Mouse (Mus musculus): ENCODE results near the gene Cpeb4. TPM values are rescaled to one million over a fixed set of nuclear protein-coding genes. Genes with fewer than 3 reads are reported as not detected.
A peak's percentile ranks its signal among the peaks of the same experiment; 100 is the strongest.

Gene Cpeb4
- polyA plus RNA-seq (2015; fragmentation: Nextera tagmentation; extraction: Ambion mirVana) = 3.5 and 4.4 TPM in 2 replicates

- Histone ChIP-seq H3K9me3 (ENCODE audit: control insufficient read depth, low read length) (no peaks in the 10 kb centered on the region), H3K36me3 (ENCODE audit: control insufficient read depth, insufficient read depth, low read length) (no peaks in the 10 kb centered on the region), H3K27me3 (ENCODE audit: control insufficient read depth, insufficient read depth, low read depth, low read length) (no peaks in the 10 kb centered on the region), H3K4me1 (replicated peaks; ENCODE audit: control insufficient read depth, insufficient read depth, low read length) (peaks cover 11% of the 10 kb centered on the region; the same call in 1 of the 2 replicates), H3K4me3 (ENCODE audit: low read length) (peak within 1 kb of the TSS; percentile 96), H3K4me2 (ENCODE audit: low read depth, low read length) (peak within 1 kb of the TSS; percentile 92), H3K27ac (ENCODE audit: low read length) (peak within 1 kb of the TSS; percentile 81), H3K9ac (ENCODE audit: low read length) (peak within 1 kb of the TSS; percentile 80)
- WGBS = 73% methylated on average over 4 of the region's 4 CpGs
- no peak for ATAC-seq (ENCODE audit: low read depth)
These were observed at the start of gene Cpeb4 for GRCm38 (mm10) chr11:31871911-31872310. Gene Cpeb4 (plus strand): TSS chr11:31872211.

GRCm38 (mm10) chr11:31822556-31822955, 49.5 kb upstream of the Cpeb4 start:
- H3K9me3 ChIP-seq (ENCODE audit: control insufficient read depth, low read length) = no peaks in the 10 kb centered on the region
- no peak overlapping the region for H3K27ac ChIP-seq (ENCODE audit: low read length)
- H3K9ac ChIP-seq (ENCODE audit: low read length) = no peak overlapping the region
- H3K4me3 ChIP-seq (ENCODE audit: low read length) = no peak overlapping the region
- 75% methylated on average over 9 of the region's 9 CpGs for WGBS
- no peaks in the 10 kb centered on the region for H3K36me3 ChIP-seq (ENCODE audit: control insufficient read depth, insufficient read depth, low read length)
- no peak overlapping the region for H3K4me2 ChIP-seq (ENCODE audit: low read depth, low read length)
- H3K4me1 ChIP-seq (replicated peaks; ENCODE audit: control insufficient read depth, insufficient read depth, low read length) = peaks cover 23% of the 10 kb centered on the region
- ATAC-seq (ENCODE audit: low read depth) = no peak
- H3K27me3 ChIP-seq (ENCODE audit: control insufficient read depth, insufficient read depth, low read depth, low read length) = no peaks in the 10 kb centered on the region

- WGBS = 93% methylated on average over 7 of the region's 7 CpGs
- Histone ChIP-seq H3K36me3 (ENCODE audit: control insufficient read depth, insufficient read depth, low read length) (no peaks in the 10 kb centered on the region), H3K4me1 (replicated peaks; ENCODE audit: control insufficient read depth, insufficient read depth, low read length) (peaks cover 23% of the 10 kb centered on the region), H3K27me3 (ENCODE audit: control insufficient read depth, insufficient read depth, low read depth, low read length) (no peaks in the 10 kb centered on the region), H3K27ac (ENCODE audit: low read length) (no peak overlapping the region), H3K4me2 (ENCODE audit: low read depth, low read length) (no peak overlapping the region), H3K4me3 (ENCODE audit: low read length) (no peak overlapping the region), H3K9me3 (ENCODE audit: control insufficient read depth, low read length) (no peaks in the 10 kb centered on the region), H3K9ac (ENCODE audit: low read length) (no peak overlapping the region)
- no peak for ATAC-seq (ENCODE audit: low read depth)
These were observed 48.5 kb upstream of the Cpeb4 start for GRCm38 (mm10) chr11:31823513-31823912.

GRCm38 (mm10) chr11:31824504-31825166, 47.4 kb upstream of the Cpeb4 start:
- ATAC-seq (ENCODE audit: low read depth) = peak; percentile 74
- Histone ChIP-seq H3K27me3 (ENCODE audit: control insufficient read depth, insufficient read depth, low read depth, low read length) (no peaks in the 10 kb centered on the region), H3K9ac (ENCODE audit: low read length) (no peak overlapping the region), H3K9me3 (ENCODE audit: control insufficient read depth, low read length) (no peaks in the 10 kb centered on the region), H3K36me3 (ENCODE audit: control insufficient read depth, insufficient read depth, low read length) (no peaks in the 10 kb centered on the region), H3K27ac (ENCODE audit: low read length) (peak overlapping the region; percentile 10), H3K4me1 (replicated peaks; ENCODE audit: control insufficient read depth, insufficient read depth, low read length) (peaks cover 23% of the 10 kb centered on the region), H3K4me3 (ENCODE audit: low read length) (no peak overlapping the region), H3K4me2 (ENCODE audit: low read depth, low read length) (0 out of 2 replicates have a peak overlapping the region, but pooled peaks have one; percentile 1)
- 39% methylated on average over 14 of the region's 14 CpGs for WGBS

GRCm38 (mm10) chr11:31828011-31828770, 43.8 kb upstream of the Cpeb4 start:
- Histone ChIP-seq H3K4me1 (replicated peaks; ENCODE audit: control insufficient read depth, insufficient read depth, low read length) (peaks cover 11% of the 10 kb centered on the region), H3K27me3 (ENCODE audit: control insufficient read depth, insufficient read depth, low read depth, low read length) (no peaks in the 10 kb centered on the region), H3K9ac (ENCODE audit: low read length) (no peak overlapping the region), H3K27ac (ENCODE audit: low read length) (no peak overlapping the region), H3K4me2 (ENCODE audit: low read depth, low read length) (no peak overlapping the region), H3K36me3 (ENCODE audit: control insufficient read depth, insufficient read depth, low read length) (no peaks in the 10 kb centered on the region), H3K4me3 (ENCODE audit: low read length) (no peak overlapping the region), H3K9me3 (ENCODE audit: control insufficient read depth, low read length) (no peaks in the 10 kb centered on the region)
- ATAC-seq (ENCODE audit: low read depth) = no peak
- 68% methylated on average over 4 of the region's 4 CpGs for WGBS

- no peak overlapping the region for H3K27ac ChIP-seq (ENCODE audit: low read length)
- ATAC-seq (ENCODE audit: low read depth) = no peak
These were observed 43.3 kb upstream of the Cpeb4 start for GRCm38 (mm10) chr11:31828771-31829072.

GRCm38 (mm10) chr11:31830213-31831151, 41.5 kb upstream of the Cpeb4 start:
- peak overlapping the region; percentile 45; the same call in 1 of the 2 replicates for H3K27ac ChIP-seq (ENCODE audit: low read length)

More at GRCm38 (mm10) chr11:31828771-31829072, 43.3 kb upstream of the Cpeb4 start:
- WGBS = 66% methylated on average over 2 of the region's 2 CpGs
- H3K4me2 ChIP-seq (ENCODE audit: low read depth, low read length) = no peak overlapping the region
- no peaks in the 10 kb centered on the region for H3K36me3 ChIP-seq (ENCODE audit: control insufficient read depth, insufficient read depth, low read length)
- H3K4me3 ChIP-seq (ENCODE audit: low read length) = no peak overlapping the region
- peaks cover 11% of the 10 kb centered on the region for H3K4me1 ChIP-seq (replicated peaks; ENCODE audit: control insufficient read depth, insufficient read depth, low read length)
- H3K9ac ChIP-seq (ENCODE audit: low read length) = no peak overlapping the region
- no peaks in the 10 kb centered on the region for H3K9me3 ChIP-seq (ENCODE audit: control insufficient read depth, low read length)
- no peaks in the 10 kb centered on the region for H3K27me3 ChIP-seq (ENCODE audit: control insufficient read depth, insufficient read depth, low read depth, low read length)

GRCm38 (mm10) chr11:31831451-31831850, 40.6 kb upstream of the Cpeb4 start:
- ATAC-seq (ENCODE audit: low read depth) = no peak

More at GRCm38 (mm10) chr11:31830213-31831151, 41.5 kb upstream of the Cpeb4 start:
- no peak overlapping the region for H3K4me2 ChIP-seq (ENCODE audit: low read depth, low read length)
- peaks cover 3% of the 10 kb centered on the region; the same call in 1 of the 2 replicates for H3K4me1 ChIP-seq (replicated peaks; ENCODE audit: control insufficient read depth, insufficient read depth, low read length)
- H3K27me3 ChIP-seq (ENCODE audit: control insufficient read depth, insufficient read depth, low read depth, low read length) = no peaks in the 10 kb centered on the region
- no peaks in the 10 kb centered on the region for H3K36me3 ChIP-seq (ENCODE audit: control insufficient read depth, insufficient read depth, low read length)
- peak overlapping the region; percentile 20; the same call in 1 of the 2 replicates for H3K9ac ChIP-seq (ENCODE audit: low read length)
- no peaks in the 10 kb centered on the region for H3K9me3 ChIP-seq (ENCODE audit: control insufficient read depth, low read length)
- ATAC-seq (ENCODE audit: low read depth) = 0 out of 2 replicates have a peak, but pooled peaks have one; percentile 43
- H3K4me3 ChIP-seq (ENCODE audit: low read length) = no peak overlapping the region
- WGBS = 61% methylated on average over 10 of the region's 10 CpGs

More at GRCm38 (mm10) chr11:31831451-31831850, 40.6 kb upstream of the Cpeb4 start:
- Histone ChIP-seq H3K36me3 (ENCODE audit: control insufficient read depth, insufficient read depth, low read length) (no peaks in the 10 kb centered on the region), H3K9ac (ENCODE audit: low read length) (no peak overlapping the region), H3K4me3 (ENCODE audit: low read length) (no peak overlapping the region), H3K4me1 (replicated peaks; ENCODE audit: control insufficient read depth, insufficient read depth, low read length) (peaks cover 3% of the 10 kb centered on the region; the same call in 1 of the 2 replicates), H3K27ac (ENCODE audit: low read length) (no peak overlapping the region), H3K4me2 (ENCODE audit: low read depth, low read length) (no peak overlapping the region), H3K9me3 (ENCODE audit: control insufficient read depth, low read length) (no peaks in the 10 kb centered on the region), H3K27me3 (ENCODE audit: control insufficient read depth, insufficient read depth, low read depth, low read length) (no peaks in the 10 kb centered on the region)
- WGBS = 72% methylated on average over 5 of the region's 5 CpGs
